Mouse (Mus musculus) liver, embryonic 14.5 days (tissue): ENCODE measurements around the gene Tmtc2.

Source experiments
- CTCF ChIP-seq: IDR thresholded peaks from 2 replicates; pipeline ENCODE4 v1.5.1; 2016; ENCODE audit warnings: antibody characterized with exemption, low read depth, control low read depth
- EP300 ChIP-seq: IDR thresholded peaks from 2 replicates; pipeline ENCODE4 v1.6.1; 2016; ENCODE audit warnings: antibody characterized with exemption, low read depth

- TF ChIP-seq CTCF (no peak), EP300 (no peak)
Observed at GRCm38 (mm10) chr10:105556890-105557572, 17.2 kb downstream of the Tmtc2 start.
